ENCODE assay signal across 10 mouse cellular contexts in genomic region chr14:72116842-72117241, GRCm38 (mm10).
A peak's percentile ranks its signal among the peaks of the same experiment; 100 is the strongest.
DNase-seq lines count a peak whose midpoint lies in the region; ATAC-seq and TF ChIP-seq lines count a peak whose summit lies in the region.
"Had no signal": no experiment of that assay in that cellular context is flagged by ENCODE, and none has a peak within 500 bp of the region (broad histone marks: within the 10 kb centered on the region; RNA-seq: fewer than 3 reads in every experiment).

No protein-coding gene starts in this region.

- H3K36me3 ChIP-seq in forebrain, embryonic 15.5 days = no peaks in the 10 kb centered on the region
- no peaks in the 10 kb centered on the region for H3K36me3 ChIP-seq in forebrain, embryonic 10.5 days (replicated peaks)
- H3K36me3 ChIP-seq in midbrain, postnatal 0 days (ENCODE audit: insufficient read depth, low read length) = no peaks in the 10 kb centered on the region
- no peaks in the 10 kb centered on the region for H3K36me3 ChIP-seq in midbrain, embryonic 11.5 days (ENCODE audit: control insufficient read depth, insufficient read depth, low read length)
- H3K36me3 ChIP-seq: liver, embryonic 15.5 days; midbrain, embryonic 15.5 days had no signal

- peaks cover 8% of the 10 kb centered on the region for H3K4me1 ChIP-seq in forebrain, embryonic 15.5 days
- H3K4me1 ChIP-seq in forebrain, embryonic 10.5 days = peaks cover 4% of the 10 kb centered on the region; the same call in 1 of the 2 replicates
- no peaks in the 10 kb centered on the region for H3K4me1 ChIP-seq in midbrain, postnatal 0 days (ENCODE audit: insufficient read depth, low read length)
- no peaks in the 10 kb centered on the region for H3K4me1 ChIP-seq in midbrain, embryonic 11.5 days (ENCODE audit: control insufficient read depth, insufficient read depth, low read length)
- H3K4me1 ChIP-seq: liver, embryonic 15.5 days; midbrain, embryonic 15.5 days had no signal

- H3K27me3 ChIP-seq in forebrain, embryonic 15.5 days = no peaks in the 10 kb centered on the region
- H3K27me3 ChIP-seq in forebrain, embryonic 10.5 days (ENCODE audit: poor library complexity, severe bottlenecking) = no peaks in the 10 kb centered on the region
- H3K27me3 ChIP-seq in midbrain, postnatal 0 days (ENCODE audit: insufficient read depth, low read length) = no peaks in the 10 kb centered on the region
- no peaks in the 10 kb centered on the region for H3K27me3 ChIP-seq in midbrain, embryonic 11.5 days (ENCODE audit: control insufficient read depth, insufficient read depth, low read length)
- H3K27me3 ChIP-seq: liver, embryonic 15.5 days; midbrain, embryonic 15.5 days had no signal

- no peak overlapping the region for H3K4me3 ChIP-seq in forebrain, embryonic 15.5 days
- H3K4me3 ChIP-seq in forebrain, embryonic 10.5 days = no peak overlapping the region
- no peak overlapping the region for H3K4me3 ChIP-seq in midbrain, postnatal 0 days (ENCODE audit: low read depth, low read length)
- H3K4me3 ChIP-seq in midbrain, embryonic 11.5 days (ENCODE audit: low read depth, low read length) = no peak overlapping the region
- H3K4me3 ChIP-seq: liver, embryonic 15.5 days; midbrain, embryonic 15.5 days had no signal

- H3K9ac ChIP-seq in forebrain, embryonic 15.5 days (replicated peaks) = no peak overlapping the region
- H3K9ac ChIP-seq in midbrain, postnatal 0 days (replicated peaks; ENCODE audit: low read length, poor library complexity, severe bottlenecking) = no peak overlapping the region
- no peak overlapping the region for H3K9ac ChIP-seq in midbrain, embryonic 11.5 days (ENCODE audit: low read length)
- H3K9ac ChIP-seq: liver, embryonic 15.5 days; midbrain, embryonic 15.5 days had no signal

- peak; percentile 57; the same call in 1 of the 2 replicates for ATAC-seq in forebrain, embryonic 15.5 days (replicated peaks)
- ATAC-seq in midbrain, postnatal 0 days (ENCODE audit: low FRiP score) = no peak
- ATAC-seq in midbrain, embryonic 11.5 days (ENCODE audit: low FRiP score) = no peak
- ATAC-seq: midbrain, embryonic 15.5 days had no signal

- no peaks in the 10 kb centered on the region for H3K9me3 ChIP-seq in forebrain, embryonic 15.5 days
- H3K9me3 ChIP-seq in forebrain, embryonic 10.5 days = no peaks in the 10 kb centered on the region
- no peaks in the 10 kb centered on the region for H3K9me3 ChIP-seq in midbrain, postnatal 0 days (ENCODE audit: low read length)
- H3K9me3 ChIP-seq in midbrain, embryonic 11.5 days (ENCODE audit: control insufficient read depth, low read length) = no peaks in the 10 kb centered on the region
- H3K9me3 ChIP-seq: liver, embryonic 15.5 days; midbrain, embryonic 15.5 days had no signal

- no peak for DNase-seq in forebrain, embryonic 10.5 days (ENCODE audit: extremely low spot score, low spot score)
- DNase-seq in midbrain, postnatal 0 days (ENCODE audit: low spot score) = peak; percentile 86
- DNase-seq in midbrain, embryonic 11.5 days (ENCODE audit: low spot score, missing footprints) = no peak
- DNase-seq in cerebellum, postnatal 36 days = peak; percentile 56 to 58
- DNase-seq in layer of hippocampus, postnatal 14 days (ENCODE audit: low spot score in 2 of 2) = peak; percentile 34 to 68
- DNase-seq in lung, postnatal 4 days = no peak
- no peak for DNase-seq in B cell, adult 2 months

- 27% methylated on average over 4 of the region's 4 CpGs for WGBS in forebrain, embryonic 15.5 days
- WGBS in forebrain, embryonic 10.5 days = 88% methylated on average over 4 of the region's 4 CpGs
- 56% methylated on average over 4 of the region's 4 CpGs for WGBS in midbrain, postnatal 0 days
- WGBS in midbrain, embryonic 11.5 days = 81% methylated on average over 4 of the region's 4 CpGs

- H3K4me2 ChIP-seq in forebrain, embryonic 15.5 days (replicated peaks) = no peak overlapping the region
- H3K4me2 ChIP-seq in midbrain, postnatal 0 days (ENCODE audit: low read depth, low read length, poor library complexity, severe bottlenecking) = no peak overlapping the region
- H3K4me2 ChIP-seq in midbrain, embryonic 11.5 days = no peak overlapping the region
- H3K4me2 ChIP-seq: liver, embryonic 15.5 days; midbrain, embryonic 15.5 days had no signal

- TF ChIP-seq CTCF in midbrain, postnatal 0 days (IDR thresholded peaks at IDR 0.05) = no peak

- no peak overlapping the region for H3K27ac ChIP-seq in forebrain, embryonic 15.5 days (replicated peaks)
- H3K27ac ChIP-seq in forebrain, embryonic 10.5 days = no peak overlapping the region
- no peak overlapping the region for H3K27ac ChIP-seq in midbrain, postnatal 0 days (ENCODE audit: low read depth, low read length)
- H3K27ac ChIP-seq in midbrain, embryonic 11.5 days (ENCODE audit: low read depth, low read length) = no peak overlapping the region
- H3K27ac ChIP-seq: liver, embryonic 15.5 days; midbrain, embryonic 15.5 days had no signal

Comparison
In these comparisons a context has a peak if more than half of its experiments do, and no peak if none do; other contexts are left out.
1. DNase-seq: peak in midbrain, postnatal 0 days (single experiment), cerebellum, postnatal 36 days (2 of 2) and layer of hippocampus, postnatal 14 days (2 of 2); none in forebrain, embryonic 10.5 days (single experiment), midbrain, embryonic 11.5 days (single experiment), lung, postnatal 4 days (0 of 2) and B cell, adult 2 months (0 of 2).